Mouse (Mus musculus): ENCODE measurements around the gene Actl10. TPM values are rescaled to one million over a fixed set of nuclear protein-coding genes. Genes with fewer than 3 reads are reported as not detected.

Actl10 gene
- total and polyA plus RNA-seq, 2 experiments from 2014 or later: not detected

DNA sequence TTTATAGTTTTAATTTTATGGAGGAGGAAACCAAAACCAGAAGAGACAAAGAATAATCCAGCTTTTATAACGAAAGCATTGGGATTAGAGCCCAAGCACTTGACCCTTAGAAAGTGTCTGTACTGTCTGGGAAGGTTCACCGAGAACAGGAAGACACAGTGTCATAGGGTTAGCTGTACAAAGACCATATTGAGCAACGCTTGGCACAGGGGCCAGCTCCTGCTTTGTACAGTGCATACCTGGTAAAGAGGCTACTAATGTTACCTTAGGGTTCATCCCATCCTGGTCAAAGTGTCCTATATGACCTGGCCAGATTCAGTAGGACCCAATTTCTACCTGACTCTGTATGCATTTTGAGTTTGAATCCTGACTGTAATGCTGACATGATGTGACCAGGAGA is 49.7 kb downstream of the Actl10 start:
- Histone ChIP-seq H3K4me2 (ENCODE audit: low read depth, low read length) (no peak overlapping the region), H3K4me3 (ENCODE audit: low read depth, low read length) (no peak overlapping the region), H3K27me3 (ENCODE audit: control insufficient read depth, insufficient read depth, low read length) (no peaks in the 10 kb centered on the region), H3K9ac (replicated peaks; ENCODE audit: low read depth, low read length) (no peak overlapping the region), H3K4me1 (ENCODE audit: control insufficient read depth, insufficient read depth) (peaks cover 8% of the 10 kb centered on the region), H3K27ac (ENCODE audit: low read depth) (no peak overlapping the region), H3K9me3 (replicated peaks; ENCODE audit: control insufficient read depth, low read length) (no peaks in the 10 kb centered on the region), H3K36me3 (replicated peaks; ENCODE audit: control insufficient read depth, insufficient read depth, low read length) (no peaks in the 10 kb centered on the region)
- DNase-seq (ENCODE audit: low spot score) (no peak), ATAC-seq (ENCODE audit: insufficient read depth, low read depth) (no peak)
- 72% methylated on average over 3 of the region's 3 CpGs for WGBS
- no peak for TF ChIP-seq CTCF (IDR thresholded peaks at IDR 0.05; ENCODE audit: low read depth)
- TF ChIP-seq EP300 (IDR thresholded peaks at IDR 0.05; ENCODE audit: low read depth): no peak

Other genes starting within 250 kb of the Actl10 start
- not detected in 2 replicates for gene Bpifb9b, start 244.5 kb upstream of the Actl10 start, total RNA-seq (2014; rRNA removed; ENCODE audit: low replicate concordance)
- not detected in 2 replicates for gene Bpifb9b, start 244.5 kb upstream of the Actl10 start, polyA plus RNA-seq (2015; fragmentation: Nextera tagmentation; extraction: Ambion mirVana)
- 12.9 and 32.7 TPM in 2 replicates for gene Cdk5rap1, start 178.8 kb upstream of the Actl10 start, total RNA-seq (2014; rRNA removed; ENCODE audit: low replicate concordance)
- 20.5 and 24.9 TPM in 2 replicates for gene Cdk5rap1, start 178.8 kb upstream of the Actl10 start, polyA plus RNA-seq (2015; fragmentation: Nextera tagmentation; extraction: Ambion mirVana)
- 139 and 158 TPM in 2 replicates for gene Snta1, start 143.7 kb upstream of the Actl10 start, total RNA-seq (2014; rRNA removed; ENCODE audit: low replicate concordance)
- gene Snta1, start 143.7 kb upstream of the Actl10 start, polyA plus RNA-seq (2015; fragmentation: Nextera tagmentation; extraction: Ambion mirVana): 66.9 and 67.8 TPM in 2 replicates
- gene Cbfa2t2, start 115.3 kb upstream of the Actl10 start, total RNA-seq (2014; rRNA removed; ENCODE audit: low replicate concordance): 28.0 and 45.1 TPM in 2 replicates
- 18.1 and 18.2 TPM in 2 replicates for gene Cbfa2t2, start 115.3 kb upstream of the Actl10 start, polyA plus RNA-seq (2015; fragmentation: Nextera tagmentation; extraction: Ambion mirVana)
- 2.0 TPM in 1 of 2 replicates, not detected in the other for gene 1700003F12Rik, start 4.7 kb upstream of the Actl10 start, total RNA-seq (2014; rRNA removed; ENCODE audit: low replicate concordance)
- gene 1700003F12Rik, start 4.7 kb upstream of the Actl10 start, polyA plus RNA-seq (2015; fragmentation: Nextera tagmentation; extraction: Ambion mirVana): 0.70 and 1.1 TPM in 2 replicates
- 2.8 and 3.9 TPM in 2 replicates for gene Necab3, start 7.1 kb downstream of the Actl10 start, total RNA-seq (2014; rRNA removed; ENCODE audit: low replicate concordance)
- 1.3 and 2.0 TPM in 2 replicates for gene Necab3, start 7.1 kb downstream of the Actl10 start, polyA plus RNA-seq (2015; fragmentation: Nextera tagmentation; extraction: Ambion mirVana)
- 8.4 and 11.0 TPM in 2 replicates for gene E2f1, start 18.1 kb downstream of the Actl10 start, total RNA-seq (2014; rRNA removed; ENCODE audit: low replicate concordance)
- 6.1 and 6.4 TPM in 2 replicates for gene E2f1, start 18.1 kb downstream of the Actl10 start, polyA plus RNA-seq (2015; fragmentation: Nextera tagmentation; extraction: Ambion mirVana)
- gene Pxmp4, start 51.9 kb downstream of the Actl10 start, total RNA-seq (2014; rRNA removed; ENCODE audit: low replicate concordance): 29.4 and 97.5 TPM in 2 replicates
- gene Pxmp4, start 51.9 kb downstream of the Actl10 start, polyA plus RNA-seq (2015; fragmentation: Nextera tagmentation; extraction: Ambion mirVana): 40.0 and 42.7 TPM in 2 replicates
- gene Zfp341, start 61.5 kb downstream of the Actl10 start, total RNA-seq (2014; rRNA removed; ENCODE audit: low replicate concordance): 1.1 and 4.4 TPM in 2 replicates
- gene Zfp341, start 61.5 kb downstream of the Actl10 start, polyA plus RNA-seq (2015; fragmentation: Nextera tagmentation; extraction: Ambion mirVana): 0.40 and 0.54 TPM in 2 replicates
- not detected in 2 replicates for gene 4930519P11Rik, start 61.7 kb downstream of the Actl10 start, total RNA-seq (2014; rRNA removed; ENCODE audit: low replicate concordance)
- gene 4930519P11Rik, start 61.7 kb downstream of the Actl10 start, polyA plus RNA-seq (2015; fragmentation: Nextera tagmentation; extraction: Ambion mirVana): not detected in 2 replicates
- gene Chmp4b, start 99.9 kb downstream of the Actl10 start, total RNA-seq (2014; rRNA removed; ENCODE audit: low replicate concordance): 75.6 and 80.7 TPM in 2 replicates
- gene Chmp4b, start 99.9 kb downstream of the Actl10 start, polyA plus RNA-seq (2015; fragmentation: Nextera tagmentation; extraction: Ambion mirVana): 20.1 and 23.5 TPM in 2 replicates
- gene Gm14214, start 218.3 kb downstream of the Actl10 start, total RNA-seq (2014; rRNA removed; ENCODE audit: low replicate concordance): not detected in 2 replicates
- gene Gm14214, start 218.3 kb downstream of the Actl10 start, polyA plus RNA-seq (2015; fragmentation: Nextera tagmentation; extraction: Ambion mirVana): not detected in 2 replicates
- 255 and 266 TPM in 2 replicates for gene Raly, start 239.3 kb downstream of the Actl10 start, total RNA-seq (2014; rRNA removed; ENCODE audit: low replicate concordance)
- 21.5 and 21.7 TPM in 2 replicates for gene Raly, start 239.3 kb downstream of the Actl10 start, polyA plus RNA-seq (2015; fragmentation: Nextera tagmentation; extraction: Ambion mirVana)
- not detected in 2 replicates for gene a, start 239.6 kb downstream of the Actl10 start, total RNA-seq (2014; rRNA removed; ENCODE audit: low replicate concordance)
- gene a, start 239.6 kb downstream of the Actl10 start, polyA plus RNA-seq (2015; fragmentation: Nextera tagmentation; extraction: Ambion mirVana): not detected in 2 replicates